Mouse (Mus musculus) midbrain, embryonic 11.5 days (tissue): Measurements from ENCODE around the gene Gm14151. TPM values are rescaled to one million over a fixed set of nuclear protein-coding genes. Genes with fewer than 3 reads are reported as not detected.

Source experiments
- polyA plus RNA-seq: library from polyadenylated mRNA; unstranded; fragments of >200 nt; fragmentation: Nextera tagmentation; extraction: Ambion mirVana; gene quantifications from 2 replicates; pipeline ENCODE4 v1.2.1, GENCODE M21; 2014

Gene Gm14151
- polyA plus RNA-seq, 1 experiment from 2014 or later, result not detected

Other genes starting within 250 kb of the Gm14151 start
- gene Abhd12, start 187.6 kb downstream of the Gm14151 start, polyA plus RNA-seq, result 54.4 and 55.1 TPM in 2 replicates
- gene Gins1, start 186.9 kb downstream of the Gm14151 start, polyA plus RNA-seq, result 73.8 and 82.1 TPM in 2 replicates
- gene Ninl, start 53.0 kb downstream of the Gm14151 start, polyA plus RNA-seq, result 11.2 and 11.6 TPM in 2 replicates
- 52.4 and 58.9 TPM in 2 replicates for gene Nanp, start 53.0 kb downstream of the Gm14151 start, polyA plus RNA-seq
- not detected in 2 replicates for gene Gm14147, start 5.9 kb upstream of the Gm14151 start, polyA plus RNA-seq